ENCODE assay signal across 22 mouse cellular contexts in the genomic region with DNA sequence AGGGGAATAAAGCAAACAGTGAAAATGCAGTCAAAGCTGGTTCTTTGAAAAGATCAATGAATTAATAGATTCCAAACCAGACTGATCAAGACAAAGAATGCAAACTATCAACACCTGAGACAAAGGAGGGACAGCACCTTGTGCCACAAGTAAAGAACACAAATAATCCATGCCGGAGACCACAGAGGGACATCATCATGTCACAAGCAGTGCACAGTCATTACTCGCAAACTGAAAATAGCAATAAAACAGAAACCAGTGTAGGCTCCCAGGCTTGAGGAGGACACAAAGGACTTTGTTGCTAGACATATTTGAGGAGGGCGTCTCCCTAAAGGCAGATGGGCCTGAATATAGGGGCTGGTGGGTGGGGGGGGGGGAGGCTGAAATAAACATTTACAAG.
DNase-seq lines count a peak whose midpoint lies in the region; ATAC-seq and TF ChIP-seq lines count a peak whose summit lies in the region.
"Had no signal": no experiment of that assay in that cellular context is flagged by ENCODE, and none has a peak within 500 bp of the region (broad histone marks: within the 10 kb centered on the region; RNA-seq: fewer than 3 reads in every experiment).

No protein-coding gene starts in this region.

- no peak for ATAC-seq in intestine, embryonic 16.5 days
- ATAC-seq: activated CD4-positive, CD25-positive, alpha-beta regulatory T cell, adult 4 months; CD4-positive, CD25-positive, alpha-beta regulatory T cell, adult 4 months; Patski had no signal

- DNase-seq in heart, adult 11 months: peak; percentile 25
- no peak for DNase-seq in heart, postnatal 25 days (ENCODE audit: low spot score)
- DNase-seq in CH12.LX (ENCODE audit: extremely low read depth) (peak; percentile 72), ZHBTc4 (ENCODE audit: low read depth, low spot score) (peak; percentile 12)
- DNase-seq in thymus, postnatal 0 days (ENCODE audit: low spot score): no peak
- DNase-seq: adrenal gland, adult 2 months; adrenal gland, adult 8-10 months; adrenal gland, postnatal 10 days; adrenal gland, postnatal 14 days; adrenal gland, postnatal 25 days; adrenal gland, postnatal 36 days; B cell, adult 2 months; cerebellum, adult 11 months; cerebellum, adult 11-12 months; cerebellum, adult 18-20 months; cerebellum, adult 2 months; cerebellum, adult 8-10 months had no signal

- H3K4me2 ChIP-seq in CH12.LX (ENCODE audit: insufficient read depth, low read depth, poor library complexity, severe bottlenecking): peak overlapping the region; percentile 25
- no peak overlapping the region for H3K4me2 ChIP-seq in intestine, embryonic 16.5 days (ENCODE audit: low read depth, low read length)

- no peak overlapping the region for H3K4me3 ChIP-seq in CH12.LX (replicated peaks in 1 of 3; ENCODE audit: low read depth in 2 of 3, low read length in 2 of 3, poor library complexity in 1 of 3)
- H3K4me3 ChIP-seq in intestine, embryonic 16.5 days (ENCODE audit: low read length): no peak overlapping the region

- in situ Hi-C loops in CH12.LX (cut with MboI; ENCODE audit: low pct_ligation_motif_present, low pct_unique_long_range_greater_than_20kb, low sequenced_read_pairs): no loop called here

- H3K36me3 ChIP-seq in CH12.LX (replicated peaks in 1 of 2; ENCODE audit: control insufficient read depth in 1 of 2, insufficient read depth in 1 of 2, low read length in 1 of 2): no peaks in the 10 kb centered on the region
- H3K36me3 ChIP-seq in intestine, embryonic 16.5 days (ENCODE audit: control insufficient read depth, insufficient read depth, low read length): no peaks in the 10 kb centered on the region
- H3K36me3 ChIP-seq: G1E had no signal

- dilution Hi-C loops in CH12.LX (cut with MboI; ENCODE audit: extremely low pct_ligation_motif_present, extremely low pct_unique_long_range_greater_than_20kb, low sequenced_read_pairs): no loop called here

- no peak for TF ChIP-seq CTCF in CH12.LX (conservative IDR thresholded peaks at IDR 0.05 in 1 of 2, IDR thresholded peaks at IDR 0.05 in 1 of 2; ENCODE audit: low read depth in 2 of 2, low read length in 2 of 2)

- peak; percentile 82 for TF ChIP-seq EP300 in CH12.LX (IDR thresholded peaks at IDR 0.05; ENCODE audit: low read length)

- intact Hi-C loops in heart, postnatal 25 days (cut with DNase I): no loop called here

- 79% methylated on average over 3 of the region's 3 CpGs for WGBS in intestine, embryonic 16.5 days

- TF ChIP-seq POLR2A in CH12.LX (IDR thresholded peaks at IDR 0.05; ENCODE audit: low read depth, low read length): no peak

- no peaks in the 10 kb centered on the region for H3K9me3 ChIP-seq in CH12.LX (replicated peaks; ENCODE audit: low read length)
- H3K9me3 ChIP-seq in intestine, embryonic 16.5 days (ENCODE audit: control insufficient read depth, low read length): no peaks in the 10 kb centered on the region
- H3K9me3 ChIP-seq: G1E had no signal

- no peak overlapping the region for H3K27ac ChIP-seq in CH12.LX (ENCODE audit: insufficient read depth, low read depth)
- H3K27ac ChIP-seq in intestine, embryonic 16.5 days (ENCODE audit: low read length): no peak overlapping the region

- no peak; the same call in 1 of the 2 replicates for TF ChIP-seq RAD21 in CH12.LX (IDR thresholded peaks at IDR 0.05; ENCODE audit: low read depth, low read length)

- H3K9ac ChIP-seq in CH12.LX (ENCODE audit: insufficient read depth, low read depth): no peak overlapping the region
- no peak overlapping the region for H3K9ac ChIP-seq in intestine, embryonic 16.5 days (ENCODE audit: low read depth, low read length)

- H3K27me3 ChIP-seq in CH12.LX (replicated peaks): no peaks in the 10 kb centered on the region
- no peaks in the 10 kb centered on the region for H3K27me3 ChIP-seq in intestine, embryonic 16.5 days (replicated peaks; ENCODE audit: control insufficient read depth, insufficient read depth, low read length)
- H3K27me3 ChIP-seq: Patski had no signal

- H3K4me1 ChIP-seq in CH12.LX (ENCODE audit: control insufficient read depth in 1 of 2, insufficient read depth in 2 of 2): peaks cover 11 to 36% of the 10 kb centered on the region in 2 experiments
- no peaks in the 10 kb centered on the region for H3K4me1 ChIP-seq in intestine, embryonic 16.5 days (ENCODE audit: control insufficient read depth, insufficient read depth, low read length)

- no peaks in the 10 kb centered on the region for H3K79me2 ChIP-seq in CH12.LX (replicated peaks; ENCODE audit: control insufficient read depth, extremely low read depth, insufficient read depth, poor library complexity, severe bottlenecking)

TF ChIP-seq in CH12.LX, 34 proteins besides CTCF, POLR2A, EP300 and RAD21:
- TF ChIP-seq PAX5 (IDR thresholded peaks at IDR 0.05; ENCODE audit: low read length) (no peak), E2F4 (IDR thresholded peaks at IDR 0.05; ENCODE audit: insufficient replicate concordance, low read depth, low read length) (no peak), SMC3 (IDR thresholded peaks at IDR 0.05; ENCODE audit: low read depth, low read length) (no peak), TCF12 (IDR thresholded peaks at IDR 0.05; ENCODE audit: low read depth, low read length) (peak; percentile 65), NRF1 (IDR thresholded peaks at IDR 0.05; ENCODE audit: low read depth, low read length) (no peak), GABPA (IDR thresholded peaks at IDR 0.05; ENCODE audit: insufficient replicate concordance, low read depth, low read length) (no peak), POLR2AphosphoS2 (IDR thresholded peaks at IDR 0.05; ENCODE audit: low read depth, low read length) (no peak), ZMIZ1 (IDR thresholded peaks at IDR 0.05; ENCODE audit: low read depth, low read length) (no peak), TBP (conservative IDR thresholded peaks at IDR 0.05; ENCODE audit: low read depth, low read length) (no peak), SIN3A (IDR thresholded peaks at IDR 0.05; ENCODE audit: low read length) (no peak), JUN (IDR thresholded peaks at IDR 0.05; ENCODE audit: insufficient read depth, low read depth, low read length) (peak; percentile 43; the same call in 1 of the 2 replicates), JUND (conservative IDR thresholded peaks at IDR 0.05; ENCODE audit: low read depth, low read length) (0 out of 2 replicates have a peak, but pooled peaks have one; percentile 51), MEF2A (IDR thresholded peaks at IDR 0.05; ENCODE audit: borderline replicate concordance, low read depth, low read length) (peak; percentile 97), CHD2 (IDR thresholded peaks at IDR 0.05; ENCODE audit: low read length) (peak; percentile 19; the same call in 1 of the 2 replicates), ETS1 (conservative IDR thresholded peaks at IDR 0.05; ENCODE audit: low read depth, low read length) (peak; percentile 87), HCFC1 (IDR thresholded peaks at IDR 0.05; ENCODE audit: low read depth, low read length) (no peak), MXI1 (IDR thresholded peaks at IDR 0.05; ENCODE audit: low read depth, low read length) (peak; percentile 25; the same call in 1 of the 2 replicates), MAFK (IDR thresholded peaks at IDR 0.05; ENCODE audit: insufficient replicate concordance, low read length) (0 out of 2 replicates have a peak, but pooled peaks have one; percentile 13), USF1 (IDR thresholded peaks at IDR 0.05; ENCODE audit: low read depth, low read length) (no peak), MYC (IDR thresholded peaks at IDR 0.05; ENCODE audit: low read depth, low read length) (no peak), IRF4 (IDR thresholded peaks at IDR 0.05; ENCODE audit: low read depth, low read length) (peak; percentile 92), ZC3H11A (IDR thresholded peaks at IDR 0.05; ENCODE audit: low read depth, low read length) (no peak), MAX (IDR thresholded peaks at IDR 0.05; ENCODE audit: low read length) (0 out of 2 replicates have a peak, but pooled peaks have one; percentile 8), CHD1 (IDR thresholded peaks at IDR 0.05; ENCODE audit: low read depth, low read length) (peak; percentile 66; the same call in 1 of the 2 replicates), NELFE (IDR thresholded peaks at IDR 0.05; ENCODE audit: low read depth, low read length) (no peak), BHLHE40 (IDR thresholded peaks at IDR 0.05; ENCODE audit: low read depth, low read length) (peak; percentile 75)

Comparison
In these comparisons a context has a peak if more than half of its experiments do, and no peak if none do; other contexts are left out.
1. DNase-seq: peak in heart, adult 11 months (single experiment), CH12.LX (single experiment) and ZHBTc4 (single experiment); none in heart, postnatal 25 days (single experiment) and thymus, postnatal 0 days (single experiment).